Mouse (Mus musculus): ENCODE results near the gene Olfr71. TPM values are rescaled to one million over a fixed set of nuclear protein-coding genes. Genes with fewer than 3 reads are reported as not detected.

Olfr71 gene
- not detected in 2 replicates for polyA plus RNA-seq (2012; rRNA removed)

DNA sequence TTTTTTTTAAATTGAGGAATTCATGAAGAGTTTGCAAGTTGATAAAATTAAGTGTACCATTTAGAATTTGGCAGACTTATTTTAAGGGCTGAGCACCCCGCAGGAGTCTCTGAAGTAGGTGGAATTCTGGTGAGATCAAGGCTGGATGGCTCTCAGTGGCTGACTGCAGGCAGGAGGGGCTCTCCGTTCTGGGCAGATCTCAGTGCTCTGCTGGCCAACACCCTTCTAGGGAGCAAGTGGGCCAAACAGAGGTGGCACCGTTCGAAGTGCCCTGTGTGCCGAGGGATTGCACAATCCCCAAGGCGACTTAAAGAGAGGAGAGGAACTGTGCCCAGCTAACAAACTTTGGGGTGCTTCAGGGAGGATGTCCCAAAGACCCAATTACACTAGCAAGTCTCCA, at the start of gene Olfr71:
Olfr71 (minus strand) TSS at position 387 of the 400 bp plus-strand sequence.

DNA sequence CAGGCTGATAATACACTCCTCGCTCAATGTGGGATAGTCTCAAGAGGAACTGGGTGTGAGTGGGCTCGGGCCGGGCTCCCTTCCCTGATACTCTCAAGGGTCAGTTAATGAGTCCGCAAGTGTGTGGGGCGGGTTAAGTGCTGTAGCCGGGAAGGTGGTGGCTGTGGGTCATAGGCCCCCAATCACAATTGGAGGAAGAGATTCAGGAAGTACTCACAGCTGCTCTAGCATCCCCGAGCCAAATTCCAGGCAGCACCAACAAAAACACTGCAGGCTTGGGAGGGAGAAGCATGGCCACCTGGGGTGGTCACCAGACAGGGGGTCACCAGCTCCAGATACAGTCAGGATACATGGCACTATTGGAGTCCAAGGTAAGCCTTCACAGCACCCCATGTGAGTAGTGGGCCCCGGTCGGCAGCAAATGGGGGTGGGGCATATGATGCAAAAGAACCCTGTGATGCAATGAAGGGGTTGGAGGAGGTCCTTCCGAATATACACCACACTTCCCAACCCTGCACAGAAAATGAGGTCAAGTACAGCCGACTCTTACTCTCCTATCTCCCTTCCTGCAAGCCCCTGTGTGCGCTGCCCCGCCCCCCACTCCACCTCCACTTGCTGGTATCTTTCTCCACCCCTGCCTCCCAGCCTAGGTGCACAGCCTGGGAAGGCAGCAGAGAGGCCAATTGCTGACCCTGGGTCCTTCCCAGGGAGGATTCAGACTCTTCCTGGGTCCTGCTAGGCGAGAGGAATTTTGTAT, 19.9 kb upstream of the Olfr71 start, which contains the start of gene Spaar:
Spaar (plus strand) TSS at position 241 of the 757 bp plus-strand sequence.

DNA sequence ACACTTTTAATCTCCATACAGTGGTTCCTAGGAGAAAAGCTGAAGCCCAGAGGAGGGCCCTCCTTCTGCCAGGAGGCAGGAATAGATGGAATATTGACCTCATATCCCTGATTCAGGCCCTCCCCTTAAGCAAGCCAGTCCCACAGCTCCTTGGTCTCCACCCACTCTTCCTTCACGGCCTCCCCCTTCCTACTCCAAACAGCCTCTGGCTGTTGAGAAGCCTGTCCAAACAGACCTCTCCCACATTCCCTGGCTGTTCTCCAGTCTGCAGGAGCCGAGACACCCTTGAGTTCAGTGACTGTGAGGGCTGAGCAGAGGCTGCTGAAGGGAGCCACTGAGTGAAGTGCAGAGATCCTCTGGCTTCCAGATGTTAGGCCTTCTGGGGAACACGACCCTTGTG, 16.9 kb upstream of the Olfr71 start, which contains the start of gene Hrct1:
Hrct1 (plus strand) TSS at position 194 of the 400 bp plus-strand sequence.

DNA sequence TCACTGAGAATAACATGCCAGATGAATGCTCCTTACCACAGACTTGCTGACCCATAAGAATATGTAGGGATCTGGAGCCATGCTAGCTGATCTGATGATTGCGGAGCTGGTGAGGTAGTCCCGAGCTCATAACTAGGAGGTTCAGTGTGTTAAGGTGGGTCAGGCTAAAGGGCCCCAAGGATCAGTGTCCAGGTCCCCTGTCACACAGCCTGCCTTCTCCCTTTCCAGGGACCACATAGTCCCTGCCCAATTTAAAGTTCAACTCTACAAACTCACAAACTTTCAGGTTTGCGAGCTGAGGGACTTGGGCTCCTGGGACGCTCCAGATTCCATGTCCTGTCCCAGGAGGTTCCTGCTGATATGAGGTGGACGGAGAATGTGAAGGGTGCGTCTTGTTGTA, 9.3 kb downstream of the Olfr71 start, which contains the start of gene Olfr70:
Olfr70 (minus strand) TSS at position 101 of the 400 bp plus-strand sequence.

DNA sequence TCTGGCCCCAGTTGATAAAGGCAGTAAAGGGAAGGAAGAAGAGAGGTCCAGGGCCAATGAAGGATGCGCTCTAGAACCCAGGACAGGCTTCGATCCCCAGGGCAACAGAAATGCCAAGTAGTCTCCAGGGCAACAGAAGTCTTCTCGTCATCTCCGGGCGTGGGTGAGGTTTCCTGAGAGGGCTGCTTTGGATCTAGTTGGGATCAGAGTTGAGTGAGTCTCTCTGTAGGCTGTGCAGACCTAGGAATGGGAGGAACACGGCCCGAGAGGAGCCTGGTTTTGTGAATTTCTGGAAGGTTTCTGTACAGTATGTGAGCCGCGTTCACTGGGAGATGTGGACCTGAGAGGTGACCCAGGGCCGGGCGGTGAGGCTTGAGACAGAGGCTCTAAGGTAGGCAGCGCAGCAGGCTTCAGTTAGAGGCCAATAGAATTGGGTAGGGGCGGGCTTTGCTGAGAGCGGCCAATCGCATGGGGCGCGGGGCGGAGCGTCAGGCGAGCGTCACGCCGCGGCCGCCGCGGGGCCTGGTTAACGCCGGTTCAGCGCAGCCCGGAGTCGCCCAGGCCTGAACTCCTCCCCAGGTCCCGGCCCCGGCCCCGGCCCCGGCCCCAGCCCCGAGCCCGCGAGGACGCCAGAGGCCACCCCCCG, 41.1 kb downstream of the Olfr71 start, which contains the start of the genes Tmem8b and Fam221b:
Tmem8b (plus strand) TSS at position 190 of the 646 bp plus-strand sequence.
Fam221b (minus strand) TSS at position 364 of the 646 bp plus-strand sequence.

DNA sequence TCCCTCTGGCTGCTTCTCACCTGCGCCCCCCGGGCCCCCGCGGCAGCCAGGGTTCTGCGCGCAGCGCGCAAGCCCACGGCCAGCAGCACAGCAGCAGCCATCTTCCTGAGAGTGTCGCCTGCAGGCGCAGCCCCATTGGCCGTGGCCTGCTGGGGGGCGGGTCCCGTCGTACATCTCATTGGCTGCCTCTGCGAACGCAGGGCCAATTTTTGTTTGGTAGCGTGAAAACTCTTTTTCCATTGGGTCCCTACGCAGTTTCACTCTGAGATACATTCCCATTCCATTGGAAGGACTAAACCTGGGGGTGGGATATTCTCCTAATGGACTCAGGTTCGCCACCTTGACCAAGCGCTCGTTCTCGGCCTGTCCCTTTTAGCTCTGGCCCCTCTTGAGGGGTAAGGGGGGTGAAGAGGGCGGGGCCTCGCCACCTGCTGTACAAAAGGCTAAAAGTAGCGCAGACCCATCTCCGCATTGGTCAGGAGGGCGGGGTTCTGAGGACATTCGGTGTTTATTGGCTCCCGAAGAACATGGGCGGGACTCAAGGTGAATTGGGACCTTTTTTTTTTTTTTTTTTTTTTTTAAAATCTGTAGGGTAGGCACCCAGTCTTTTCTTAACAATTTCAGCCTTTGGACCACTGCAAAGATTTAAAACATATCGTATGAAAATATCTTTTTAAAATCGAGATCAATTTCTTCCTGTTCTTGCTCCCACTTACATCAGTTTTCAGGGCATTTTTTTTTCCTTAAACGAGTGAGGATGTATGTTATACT, 53.5 kb downstream of the Olfr71 start, which contains the start of gene Hint2:
Hint2 (minus strand) TSS at position 128 of the 771 bp plus-strand sequence.

Other genes starting within 250 kb of the Olfr71 start
- gene Sit1, start 226.5 kb downstream of the Olfr71 start, polyA plus RNA-seq (2012; rRNA removed), result 0.66 and 0.95 TPM in 2 replicates
- 61.8 and 73.3 TPM in 2 replicates for gene Ccdc107, start 217.4 kb downstream of the Olfr71 start, polyA plus RNA-seq (2012; rRNA removed)
- 21.6 and 29.0 TPM in 2 replicates for gene Arhgef39, start 210.6 kb downstream of the Olfr71 start, polyA plus RNA-seq (2012; rRNA removed)
- gene Car9, start 203.3 kb downstream of the Olfr71 start, polyA plus RNA-seq (2012; rRNA removed), result 1.2 TPM in 2 replicates
- 7.9 and 9.7 TPM in 2 replicates for gene Tpm2, start 186.5 kb downstream of the Olfr71 start, polyA plus RNA-seq (2012; rRNA removed)
- 18.2 and 19.5 TPM in 2 replicates for gene Creb3, start 147.9 kb downstream of the Olfr71 start, polyA plus RNA-seq (2012; rRNA removed)
- 24.2 and 32.2 TPM in 2 replicates for gene Tln1, start 147.6 kb downstream of the Olfr71 start, polyA plus RNA-seq (2012; rRNA removed)
- gene Rgp1, start 131.5 kb downstream of the Olfr71 start, polyA plus RNA-seq (2012; rRNA removed), result 13.1 and 16.8 TPM in 2 replicates
- 10.0 and 13.0 TPM in 2 replicates for gene Gba2, start 131.4 kb downstream of the Olfr71 start, polyA plus RNA-seq (2012; rRNA removed)
- gene Msmp, start 125.8 kb downstream of the Olfr71 start, polyA plus RNA-seq (2012; rRNA removed), result 0.04 TPM in 1 of 2 replicates, not detected in the other
- 2.2 and 2.9 TPM in 2 replicates for gene Npr2, start 78.3 kb downstream of the Olfr71 start, polyA plus RNA-seq (2012; rRNA removed)
- 0.25 and 0.35 TPM in 2 replicates for gene Spag8, start 56.7 kb downstream of the Olfr71 start, polyA plus RNA-seq (2012; rRNA removed)
- 52.1 and 54.6 TPM in 2 replicates for gene Hint2, start 53.8 kb downstream of the Olfr71 start, polyA plus RNA-seq (2012; rRNA removed)
- 0.26 and 0.30 TPM in 2 replicates for gene Tmem8b, start 41.3 kb downstream of the Olfr71 start, polyA plus RNA-seq (2012; rRNA removed)
- under 0.01 and 0.03 TPM in 2 replicates for gene Fam221b, start 41.1 kb downstream of the Olfr71 start, polyA plus RNA-seq (2012; rRNA removed)
- not detected in 2 replicates for gene Olfr70, start 9.4 kb downstream of the Olfr71 start, polyA plus RNA-seq (2012; rRNA removed)
- gene Hrct1, start 16.9 kb upstream of the Olfr71 start, polyA plus RNA-seq (2012; rRNA removed), result 0.28 and 0.39 TPM in 2 replicates
- gene Spaar, start 19.8 kb upstream of the Olfr71 start, polyA plus RNA-seq (2012; rRNA removed), result 0.07 and 0.10 TPM in 2 replicates
- gene Olfr159, start 60.8 kb upstream of the Olfr71 start, polyA plus RNA-seq (2012; rRNA removed), result not detected in 2 replicates
- not detected in 2 replicates for gene Olfr156, start 113.6 kb upstream of the Olfr71 start, polyA plus RNA-seq (2012; rRNA removed)
- not detected in 2 replicates for gene Olfr157, start 129.9 kb upstream of the Olfr71 start, polyA plus RNA-seq (2012; rRNA removed)
- gene Olfr155, start 141.3 kb upstream of the Olfr71 start, polyA plus RNA-seq (2012; rRNA removed), result not detected in 2 replicates
- 2.2 and 2.5 TPM in 2 replicates for gene Reck, start 165.3 kb upstream of the Olfr71 start, polyA plus RNA-seq (2012; rRNA removed)
- gene Glipr2, start 247.1 kb upstream of the Olfr71 start, polyA plus RNA-seq (2012; rRNA removed), result 31.2 and 35.0 TPM in 2 replicates